Mouse (Mus musculus) myocyte (in vitro differentiated cells): ENCODE results near the gene Wdr35. TPM values are rescaled to one million over a fixed set of nuclear protein-coding genes. Genes with fewer than 3 reads are reported as not detected.

Source experiments
- H3K27me3 ChIP-seq: one replicate; pipeline ENCODE4 v1.6.1; 2011; ENCODE audit not compliant: control insufficient read depth, insufficient read depth, insufficient read length
- H3K36me3 ChIP-seq: one replicate; pipeline ENCODE4 v1.6.1; 2011; ENCODE audit not compliant: control insufficient read depth, insufficient read depth
- H3K4me2 ChIP-seq: one replicate; pipeline ENCODE4 v1.6.1; 2011; ENCODE audit warnings: low read depth, control low read depth
- H3K4me3 ChIP-seq: one replicate; pipeline ENCODE4 v1.5.1; 2011; ENCODE audit warnings: mild to moderate bottlenecking, control low read depth, moderate library complexity
- H3K79me2 ChIP-seq: one replicate; pipeline ENCODE4 v1.6.1; 2011; ENCODE audit not compliant: control insufficient read depth, insufficient read depth
- H3ac ChIP-seq: one replicate; pipeline ENCODE4 v1.6.1; 2011; ENCODE audit not compliant: control insufficient read depth, insufficient read length
- CEBPB ChIP-seq: IDR thresholded peaks from 2 replicates; pipeline ENCODE4 v1.6.1; 2011; ENCODE audit warnings: mild to moderate bottlenecking, moderate library complexity; ENCODE audit not compliant: poor library complexity, insufficient read depth, severe bottlenecking
- E2F4 ChIP-seq: IDR thresholded peaks from one replicate; pipeline ENCODE4 v1.6.1; 2011; ENCODE audit warnings: mild to moderate bottlenecking, control low read depth, moderate library complexity; ENCODE audit not compliant: insufficient read depth
- MAX ChIP-seq: IDR thresholded peaks from one replicate; pipeline ENCODE4 v1.6.1; 2011; ENCODE audit warnings: low read depth, mild to moderate bottlenecking, control low read depth
- MYOD1 ChIP-seq, 3 experiments: IDR thresholded peaks; one replicate each; pipeline ENCODE4 v1.6.1; 2011; ENCODE audit warnings: control low read depth in 2 of 3, low read depth in 2 of 3, mild to moderate bottlenecking in 2 of 3, moderate library complexity in 1 of 3; ENCODE audit not compliant: insufficient read length in 2 of 3, control insufficient read depth in 1 of 3
- MYOG ChIP-seq, 3 experiments: IDR thresholded peaks; one replicate each; pipeline ENCODE4 v1.6.1; 2011; ENCODE audit warnings: control low read depth in 2 of 3, low read depth in 2 of 3, mild to moderate bottlenecking in 2 of 3; ENCODE audit not compliant: insufficient read length in 2 of 3, control insufficient read depth in 1 of 3, insufficient read depth in 1 of 3
- POLR2A ChIP-seq: IDR thresholded peaks from one replicate; pipeline ENCODE4 v1.6.1; 2011; ENCODE audit warnings: low read depth, mild to moderate bottlenecking, control low read depth, moderate library complexity; ENCODE audit not compliant: insufficient read length
- POLR2AphosphoS2 ChIP-seq: IDR thresholded peaks from one replicate; pipeline ENCODE4 v1.6.1; 2011; ENCODE audit warnings: low read depth, control low read depth; ENCODE audit not compliant: insufficient read length
- REST ChIP-seq: IDR thresholded peaks from one replicate; pipeline ENCODE4 v1.6.1; 2011; ENCODE audit warnings: mild to moderate bottlenecking, control low read depth, moderate library complexity; ENCODE audit not compliant: insufficient read depth, insufficient read length
- SRF ChIP-seq: IDR thresholded peaks from one replicate; pipeline ENCODE4 v1.6.1; 2011; ENCODE audit warnings: low read depth; ENCODE audit not compliant: control insufficient read depth, insufficient read length
- TCF12 ChIP-seq: IDR thresholded peaks from one replicate; pipeline ENCODE4 v1.6.1; 2011; ENCODE audit warnings: mild to moderate bottlenecking, control low read depth; ENCODE audit not compliant: poor library complexity, insufficient read depth, severe bottlenecking
- TCF3 ChIP-seq: IDR thresholded peaks from one replicate; pipeline ENCODE4 v1.6.1; 2011; ENCODE audit warnings: low read depth, control low read depth; ENCODE audit not compliant: insufficient read length
- USF1 ChIP-seq: IDR thresholded peaks from one replicate; pipeline ENCODE4 v1.6.1; 2011; ENCODE audit warnings: low read depth, mild to moderate bottlenecking, control low read depth, moderate library complexity
- polyA plus RNA-seq: library from polyadenylated mRNA; unstranded; fragments of >200 nt; fragmentation: generic; extraction: Trizol; gene quantifications from one replicate; pipeline ENCODE4 v1.2.1, GENCODE M21; 2012; ENCODE audit warnings: missing spikeins

Gene Wdr35
- polyA plus RNA-seq, 1 experiment = 9.5 TPM

- no peaks in the 10 kb centered on the region for H3K36me3 ChIP-seq
- TF ChIP-seq E2F4 = no peak
- TF ChIP-seq SRF = no peak
- no peak for TF ChIP-seq CEBPB
- TF ChIP-seq POLR2A = no peak
- TF ChIP-seq MYOG (IDR thresholded peaks at IDR 0.05; ENCODE audit: control insufficient read depth in 1 of 3, insufficient read depth in 1 of 3, insufficient read length in 2 of 3, low read depth in 2 of 3) = no peak
- no peak for TF ChIP-seq POLR2AphosphoS2
- TF ChIP-seq MAX = no peak
- TF ChIP-seq TCF12 = no peak
- no peak for TF ChIP-seq MYOD1 (IDR thresholded peaks at IDR 0.05; ENCODE audit: control insufficient read depth in 1 of 3, insufficient read length in 2 of 3, low read depth in 2 of 3)
- no peak for TF ChIP-seq TCF3
- no peak for TF ChIP-seq REST
- no peak for TF ChIP-seq USF1
- no peak overlapping the region for H3K4me3 ChIP-seq
- no peak overlapping the region for H3ac ChIP-seq
- H3K4me2 ChIP-seq = no peak overlapping the region
- no peaks in the 10 kb centered on the region for H3K27me3 ChIP-seq
- no peaks in the 10 kb centered on the region for H3K79me2 ChIP-seq
These were observed 71.0 kb downstream of the Wdr35 start for GRCm38 (mm10) chr12:9044666-9045065.

- H3K27me3 ChIP-seq = no peaks in the 10 kb centered on the region
- H3K4me3 ChIP-seq = no peak overlapping the region
- no peak overlapping the region for H3K4me2 ChIP-seq
- no peak overlapping the region for H3ac ChIP-seq
- no peaks in the 10 kb centered on the region for H3K79me2 ChIP-seq
- TF ChIP-seq E2F4 (no peak), MYOD1 (IDR thresholded peaks at IDR 0.05; ENCODE audit: control insufficient read depth in 1 of 3, insufficient read length in 2 of 3, low read depth in 2 of 3) (no peak), MYOG (IDR thresholded peaks at IDR 0.05; ENCODE audit: control insufficient read depth in 1 of 3, insufficient read depth in 1 of 3, insufficient read length in 2 of 3, low read depth in 2 of 3) (no peak), TCF3 (no peak), POLR2AphosphoS2 (no peak), USF1 (no peak), SRF (no peak), POLR2A (no peak), MAX (no peak), TCF12 (no peak), CEBPB (no peak), REST (no peak)
- H3K36me3 ChIP-seq = no peaks in the 10 kb centered on the region
These were observed 73.0 kb downstream of the Wdr35 start for GRCm38 (mm10) chr12:9046674-9047073.

GRCm38 (mm10) chr12:9048090-9048489 lies 74.4 kb downstream of the Wdr35 start:
- Histone ChIP-seq H3ac (no peak overlapping the region), H3K36me3 (no peaks in the 10 kb centered on the region), H3K79me2 (no peaks in the 10 kb centered on the region), H3K4me2 (no peak overlapping the region), H3K4me3 (no peak overlapping the region), H3K27me3 (no peaks in the 10 kb centered on the region)
- no peak for TF ChIP-seq TCF3
- TF ChIP-seq REST = no peak
- TF ChIP-seq MYOG (IDR thresholded peaks at IDR 0.05; ENCODE audit: control insufficient read depth in 1 of 3, insufficient read depth in 1 of 3, insufficient read length in 2 of 3, low read depth in 2 of 3) = no peak
- no peak for TF ChIP-seq MYOD1 (IDR thresholded peaks at IDR 0.05; ENCODE audit: control insufficient read depth in 1 of 3, insufficient read length in 2 of 3, low read depth in 2 of 3)
- no peak for TF ChIP-seq POLR2A
- no peak for TF ChIP-seq MAX
- TF ChIP-seq POLR2AphosphoS2 = no peak
- no peak for TF ChIP-seq TCF12
- TF ChIP-seq E2F4 = no peak
- no peak for TF ChIP-seq CEBPB

- Histone ChIP-seq H3K79me2 (no peaks in the 10 kb centered on the region), H3K4me2 (no peak overlapping the region), H3K4me3 (no peak overlapping the region), H3K36me3 (no peaks in the 10 kb centered on the region), H3K27me3 (no peaks in the 10 kb centered on the region), H3ac (no peak overlapping the region)
- TF ChIP-seq MAX (no peak), E2F4 (no peak), POLR2A (no peak), USF1 (no peak), TCF3 (no peak), CEBPB (no peak), MYOG (IDR thresholded peaks at IDR 0.05; ENCODE audit: control insufficient read depth in 1 of 3, insufficient read depth in 1 of 3, insufficient read length in 2 of 3, low read depth in 2 of 3) (no peak), SRF (no peak), TCF12 (no peak), MYOD1 (IDR thresholded peaks at IDR 0.05; ENCODE audit: control insufficient read depth in 1 of 3, insufficient read length in 2 of 3, low read depth in 2 of 3) (no peak), REST (no peak), POLR2AphosphoS2 (no peak)
These were observed 77.1 kb downstream of the Wdr35 start for GRCm38 (mm10) chr12:9050824-9051223.
